Mouse (Mus musculus): ENCODE measurements around the gene Tagap1. TPM values are rescaled to one million over a fixed set of nuclear protein-coding genes. Genes with fewer than 3 reads are reported as not detected.
"Not testable (repeated sequence)": the region's sequence is repeated elsewhere in the genome, so short reads cannot be mapped to it uniquely, and the experiment has no call there.

The Tagap1 gene
- total and polyA plus RNA-seq, 3 experiments = 8.1 to 10.2 (median 8.6) TPM

DNA sequence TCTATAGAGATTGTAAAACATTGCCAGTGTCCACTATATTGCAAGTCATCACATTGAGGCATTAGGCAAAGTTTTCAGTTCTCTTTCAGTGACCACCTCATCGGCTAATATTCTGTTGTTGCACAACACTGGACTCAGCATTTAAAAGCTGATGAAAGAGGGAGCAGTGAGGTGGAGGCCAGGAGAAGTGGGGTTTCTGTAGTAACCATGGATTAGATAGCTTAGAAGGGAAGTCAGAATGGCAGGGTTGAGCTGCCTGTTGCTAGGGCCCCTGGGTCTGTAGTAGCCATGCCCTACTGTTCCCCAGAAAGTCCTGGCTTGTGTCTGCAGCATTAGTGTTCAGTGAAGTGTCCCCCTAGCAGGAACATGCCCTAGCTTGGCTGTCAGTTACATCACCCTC is 25.2 kb upstream of the Tagap1 start:
- H3K4me1 ChIP-seq (ENCODE audit: control insufficient read depth, insufficient read depth, low read length); H3K36me3 ChIP-seq (ENCODE audit: control insufficient read depth, insufficient read depth, low read length); H3K27ac ChIP-seq; H3K27me3 ChIP-seq (ENCODE audit: control insufficient read depth, insufficient read depth, low read length); H3K4me3 ChIP-seq; H3K79me2 ChIP-seq (replicated peaks; ENCODE audit: control insufficient read depth, insufficient read depth, low read length); DNase-seq; intact Hi-C loops (cut with DNase I); H3K9ac ChIP-seq (ENCODE audit: low read depth, low read length): not testable (repeated sequence)
- 89% methylated on average over 1 of the region's 1 CpGs for WGBS

DNA sequence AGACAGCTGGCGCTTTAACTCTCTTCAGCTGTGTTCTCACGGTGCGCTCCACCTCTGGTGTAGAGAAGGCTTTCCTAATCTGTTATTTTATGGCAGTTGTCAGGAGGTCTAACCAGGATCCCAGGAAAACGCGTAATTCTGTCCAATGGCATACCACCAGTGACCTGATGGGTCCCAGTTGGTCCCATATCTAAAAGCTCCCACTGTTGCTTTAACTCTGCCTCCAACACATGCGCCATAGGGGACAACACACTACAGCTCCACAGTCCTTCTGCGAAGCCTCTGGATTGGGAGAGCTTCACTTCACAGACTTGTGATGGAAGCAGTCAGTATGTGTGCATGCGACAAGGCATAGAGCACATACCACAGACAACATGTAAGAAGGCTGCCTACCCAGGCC is 19.2 kb upstream of the Tagap1 start:
- H3K36me3 ChIP-seq (ENCODE audit: control insufficient read depth, insufficient read depth, low read length); H3K79me2 ChIP-seq (replicated peaks; ENCODE audit: control insufficient read depth, insufficient read depth, low read length); H3K27ac ChIP-seq; DNase-seq; H3K4me1 ChIP-seq (ENCODE audit: control insufficient read depth, insufficient read depth, low read length); H3K27me3 ChIP-seq (ENCODE audit: control insufficient read depth, insufficient read depth, low read length); H3K9ac ChIP-seq (ENCODE audit: low read depth, low read length); H3K4me3 ChIP-seq; intact Hi-C loops (cut with DNase I): not testable (repeated sequence)
- WGBS = 91% methylated on average over 5 of the region's 8 CpGs

DNA sequence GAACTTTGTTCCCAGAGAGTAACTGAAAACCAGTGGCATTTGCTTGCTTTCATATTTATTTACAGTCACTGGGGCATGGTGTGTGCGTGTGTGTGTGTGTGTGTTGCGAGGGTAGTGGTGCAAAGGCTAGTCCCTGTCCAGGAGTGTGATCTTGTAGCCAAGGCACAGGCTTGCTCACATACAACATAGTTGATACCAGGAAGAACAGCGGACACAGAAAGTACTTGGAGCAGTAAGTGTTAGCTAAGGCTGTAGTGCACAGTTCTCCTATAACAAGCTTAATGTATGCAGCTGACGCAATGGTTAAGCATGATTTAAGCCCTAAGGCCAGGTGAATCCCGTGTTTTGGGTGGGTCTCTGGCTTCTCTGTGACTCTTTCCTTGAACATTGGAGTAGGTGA is 18.4 kb upstream of the Tagap1 start:
- peak overlapping the region; percentile 63 for H3K9ac ChIP-seq (ENCODE audit: low read depth, low read length)
- H3K4me1 ChIP-seq (ENCODE audit: control insufficient read depth, insufficient read depth, low read length); H3K27me3 ChIP-seq (ENCODE audit: control insufficient read depth, insufficient read depth, low read length); DNase-seq; H3K36me3 ChIP-seq (ENCODE audit: control insufficient read depth, insufficient read depth, low read length); intact Hi-C loops (cut with DNase I); H3K79me2 ChIP-seq (replicated peaks; ENCODE audit: control insufficient read depth, insufficient read depth, low read length); H3K27ac ChIP-seq: not testable (repeated sequence)
- 16% methylated on average over 5 of the region's 5 CpGs for WGBS
- peak overlapping the region; percentile 69; the same call in 1 of the 2 replicates for H3K4me3 ChIP-seq

DNA sequence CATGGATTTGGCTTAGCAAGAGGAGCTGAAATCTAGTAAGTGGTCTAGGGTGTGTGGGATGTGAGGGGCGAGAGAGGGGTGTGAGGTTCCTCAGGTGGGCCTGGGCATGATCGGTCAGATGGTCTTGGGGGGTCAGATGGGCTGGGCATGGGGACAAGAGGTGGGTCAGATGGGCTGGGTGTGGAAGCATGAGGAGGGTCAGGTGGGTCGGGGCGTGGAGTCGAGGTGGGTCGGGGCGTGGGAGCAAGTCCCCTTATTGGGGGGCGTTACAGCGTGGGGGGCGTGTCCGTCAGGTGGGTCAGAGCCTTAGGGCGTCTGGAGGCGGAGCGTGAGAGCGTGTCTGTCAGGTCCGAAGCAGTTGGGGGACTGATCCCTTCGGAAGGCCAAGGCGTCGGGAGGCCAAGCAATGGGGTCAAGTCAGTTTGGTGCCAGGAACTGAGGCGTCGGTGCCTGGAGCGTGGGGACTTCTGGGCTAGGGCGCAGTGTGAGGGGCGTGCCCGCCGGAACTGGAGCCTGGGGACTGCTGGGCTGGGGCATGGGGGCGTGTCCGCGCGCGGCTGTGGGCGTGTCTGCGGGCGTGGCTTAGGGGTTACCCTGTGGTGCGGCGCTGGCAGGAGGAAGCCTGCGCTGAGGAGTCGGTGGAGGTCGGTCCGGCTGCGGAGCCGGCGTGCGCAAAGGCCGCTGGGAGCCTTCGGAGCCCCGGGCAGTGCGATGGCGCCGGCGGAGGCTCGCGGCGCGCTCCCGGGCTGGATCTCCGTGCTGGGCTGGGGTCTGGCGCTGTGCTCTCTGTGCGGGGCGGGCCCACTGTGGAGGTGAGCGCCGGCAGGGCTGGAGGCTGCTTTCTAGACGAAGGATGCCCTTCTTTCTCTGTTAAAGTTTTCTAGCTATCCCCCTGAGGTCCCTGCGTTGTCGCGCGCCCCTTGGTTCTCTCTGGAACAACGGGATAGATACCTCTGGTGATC is 17.6 kb upstream of the Tagap1 start, which contains the start of gene Gm49721:
Gene Gm49721, plus strand, starts transcription at position 618 of the 962 bp plus-strand sequence.
- DNase-seq = peak; percentile 81 to 87
- intact Hi-C loops (cut with DNase I); H3K4me1 ChIP-seq (ENCODE audit: control insufficient read depth, insufficient read depth, low read length); H3K27me3 ChIP-seq (ENCODE audit: control insufficient read depth, insufficient read depth, low read length); H3K79me2 ChIP-seq (replicated peaks; ENCODE audit: control insufficient read depth, insufficient read depth, low read length); H3K36me3 ChIP-seq (ENCODE audit: control insufficient read depth, insufficient read depth, low read length): not testable (repeated sequence)
- Histone ChIP-seq H3K27ac (peak within 1 kb of the TSS; percentile 70), H3K4me3 (peak within 1 kb of the TSS; percentile 69), H3K9ac (ENCODE audit: low read depth, low read length) (peak within 1 kb of the TSS; percentile 92)
- 2% methylated on average over 46 of the region's 68 CpGs for WGBS

DNA sequence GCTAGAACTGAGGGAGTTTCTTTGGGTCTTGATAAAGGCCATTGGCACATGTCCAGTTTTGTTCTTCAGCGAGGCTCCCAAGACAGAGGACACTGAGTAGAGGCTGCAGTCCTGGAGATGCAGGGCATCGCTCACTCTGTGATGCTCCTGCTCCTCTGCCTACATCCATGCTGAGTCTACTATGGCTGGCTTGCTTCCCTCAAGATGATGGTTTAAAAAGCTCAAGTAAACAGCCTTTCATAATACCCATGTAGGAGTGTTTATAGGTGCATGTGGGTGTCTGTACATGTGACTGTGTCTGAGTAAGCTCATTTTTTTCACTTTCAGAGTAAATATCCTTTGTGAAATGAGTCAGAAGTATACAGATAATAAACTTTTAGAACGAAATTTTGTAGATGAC is 14.0 kb upstream of the Tagap1 start:
- H3K9ac ChIP-seq (ENCODE audit: low read depth, low read length); H3K36me3 ChIP-seq (ENCODE audit: control insufficient read depth, insufficient read depth, low read length); H3K4me3 ChIP-seq; DNase-seq; H3K79me2 ChIP-seq (replicated peaks; ENCODE audit: control insufficient read depth, insufficient read depth, low read length); H3K4me1 ChIP-seq (ENCODE audit: control insufficient read depth, insufficient read depth, low read length); H3K27ac ChIP-seq; H3K27me3 ChIP-seq (ENCODE audit: control insufficient read depth, insufficient read depth, low read length); intact Hi-C loops (cut with DNase I): not testable (repeated sequence)
- 48% methylated on average over 3 of the region's 3 CpGs for WGBS

DNA sequence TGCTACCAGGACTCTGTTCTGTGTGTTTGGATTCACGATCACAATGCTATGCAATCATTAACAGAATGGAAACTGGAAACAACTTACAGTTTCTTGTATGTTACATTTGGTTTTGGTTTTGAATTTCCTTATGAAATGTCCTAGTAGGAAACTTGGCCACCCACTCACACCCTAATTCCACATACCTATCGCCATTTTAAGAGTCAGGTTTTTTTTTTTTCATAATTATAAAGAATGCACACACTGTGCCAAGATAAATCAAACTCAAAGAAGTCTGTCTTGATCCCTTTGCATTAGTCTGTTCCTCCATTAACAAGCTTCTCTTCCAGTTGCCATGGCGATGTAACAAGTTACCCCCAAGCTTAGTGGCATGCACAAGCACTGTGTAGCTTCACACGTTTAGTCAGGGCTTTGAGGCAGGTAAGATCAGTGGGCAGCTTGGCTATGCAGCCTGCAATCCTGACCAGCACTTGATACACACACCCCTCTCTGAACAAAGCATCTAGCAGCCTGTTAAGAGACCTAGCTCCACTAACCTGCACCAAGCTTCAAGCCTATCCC is 12.0 kb upstream of the Tagap1 start:
- H3K79me2 ChIP-seq (replicated peaks; ENCODE audit: control insufficient read depth, insufficient read depth, low read length); intact Hi-C loops (cut with DNase I); H3K27ac ChIP-seq; DNase-seq; H3K36me3 ChIP-seq (ENCODE audit: control insufficient read depth, insufficient read depth, low read length); H3K4me3 ChIP-seq; H3K27me3 ChIP-seq (ENCODE audit: control insufficient read depth, insufficient read depth, low read length); H3K4me1 ChIP-seq (ENCODE audit: control insufficient read depth, insufficient read depth, low read length); H3K9ac ChIP-seq (ENCODE audit: low read depth, low read length): not testable (repeated sequence)
- WGBS = 74% methylated on average over 4 of the region's 4 CpGs

DNA sequence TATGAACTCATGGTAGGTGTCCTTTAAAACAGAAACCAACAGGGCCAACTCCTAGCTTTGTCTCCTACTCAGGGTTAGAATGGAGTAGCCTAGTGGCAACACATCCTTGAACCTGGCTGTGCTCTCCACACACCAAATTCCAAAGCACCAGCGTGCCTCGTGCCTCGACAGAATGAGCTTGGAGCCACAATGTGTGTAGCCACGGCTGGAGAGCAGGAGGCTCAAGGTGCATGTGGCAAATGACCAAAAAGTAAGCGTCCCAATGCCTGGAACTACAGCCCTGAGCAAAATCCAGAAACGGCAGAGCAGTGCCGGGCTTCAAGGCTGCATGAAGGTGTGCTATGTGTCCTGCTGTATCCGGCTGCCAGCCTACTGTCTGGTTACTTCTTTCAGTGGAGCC is 10.3 kb upstream of the Tagap1 start:
- H3K27me3 ChIP-seq (ENCODE audit: control insufficient read depth, insufficient read depth, low read length); H3K4me3 ChIP-seq; H3K9ac ChIP-seq (ENCODE audit: low read depth, low read length); intact Hi-C loops (cut with DNase I); H3K79me2 ChIP-seq (replicated peaks; ENCODE audit: control insufficient read depth, insufficient read depth, low read length); H3K4me1 ChIP-seq (ENCODE audit: control insufficient read depth, insufficient read depth, low read length); H3K36me3 ChIP-seq (ENCODE audit: control insufficient read depth, insufficient read depth, low read length); DNase-seq; H3K27ac ChIP-seq: not testable (repeated sequence)
- WGBS = 80% methylated on average over 8 of the region's 8 CpGs

DNA sequence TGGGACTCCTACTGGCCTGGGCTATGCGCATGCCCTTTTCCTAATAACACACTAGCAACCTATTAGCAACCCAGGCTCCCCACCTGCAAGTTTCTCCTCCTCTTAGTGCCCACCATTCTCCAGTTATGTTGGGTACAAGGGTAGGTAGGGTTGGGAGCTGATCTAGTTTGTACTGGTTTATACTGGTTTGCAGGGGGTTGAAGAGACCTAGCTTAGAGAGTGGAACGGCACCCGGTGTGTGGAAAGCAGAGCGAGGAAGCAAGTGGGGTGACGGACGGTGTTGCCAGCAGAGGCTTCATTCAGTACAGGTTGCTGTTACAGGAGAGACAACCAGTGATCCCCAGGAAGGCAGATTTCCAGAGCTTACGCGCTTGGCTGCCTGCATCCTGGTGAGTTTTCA is 9.4 kb upstream of the Tagap1 start, which contains the start of gene Rnaset2b:
Gene Rnaset2b, plus strand, starts transcription at position 301 of the 400 bp plus-strand sequence.
- 100% methylated on average over 1 of the region's 8 CpGs for WGBS
- H3K36me3 ChIP-seq (ENCODE audit: control insufficient read depth, insufficient read depth, low read length); H3K27me3 ChIP-seq (ENCODE audit: control insufficient read depth, insufficient read depth, low read length); H3K27ac ChIP-seq; H3K79me2 ChIP-seq (replicated peaks; ENCODE audit: control insufficient read depth, insufficient read depth, low read length); H3K4me1 ChIP-seq (ENCODE audit: control insufficient read depth, insufficient read depth, low read length); H3K9ac ChIP-seq (ENCODE audit: low read depth, low read length); DNase-seq; intact Hi-C loops (cut with DNase I); H3K4me3 ChIP-seq: not testable (repeated sequence)

DNA sequence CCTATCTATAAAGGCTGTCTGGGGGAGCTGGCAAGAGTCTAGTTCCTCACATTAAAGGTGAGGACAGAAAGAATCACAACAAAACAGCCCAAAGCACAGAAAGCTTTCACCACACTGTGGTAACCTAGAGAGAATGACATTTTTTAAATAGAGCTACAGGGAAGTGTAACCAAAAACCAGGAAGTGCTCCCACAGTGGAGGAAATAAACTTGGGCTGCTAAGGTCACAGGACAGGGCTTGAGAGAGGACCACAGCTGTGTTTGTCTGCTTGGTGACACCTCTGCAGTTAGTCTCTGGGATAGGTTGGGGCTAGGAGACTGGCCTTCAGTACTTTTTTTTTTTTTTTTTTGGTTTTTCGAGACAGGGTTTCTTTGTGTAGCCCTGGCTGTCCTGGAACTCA is 6.7 kb upstream of the Tagap1 start:
- 14% methylated on average over 1 of the region's 1 CpGs for WGBS
- DNase-seq; H3K9ac ChIP-seq (ENCODE audit: low read depth, low read length); H3K4me3 ChIP-seq; H3K4me1 ChIP-seq (ENCODE audit: control insufficient read depth, insufficient read depth, low read length); H3K79me2 ChIP-seq (replicated peaks; ENCODE audit: control insufficient read depth, insufficient read depth, low read length); H3K27ac ChIP-seq; H3K36me3 ChIP-seq (ENCODE audit: control insufficient read depth, insufficient read depth, low read length); intact Hi-C loops (cut with DNase I); H3K27me3 ChIP-seq (ENCODE audit: control insufficient read depth, insufficient read depth, low read length): not testable (repeated sequence)

Data from heart, adult 2 months (tissue).